Mouse (Mus musculus): ENCODE measurements around the gene Iqcn. TPM values are rescaled to one million over a fixed set of nuclear protein-coding genes. Genes with fewer than 3 reads are reported as not detected.

The Iqcn gene
- polyA plus RNA-seq (2014; fragmentation: Illumina TruSeq; extraction: RNeasy Lipid Tissue Mini Kit (QIAGEN cat#74804); ENCODE audit: low read depth, low replicate concordance): 4.9 TPM

GRCm38 (mm10) chr8:70703287-70703686, at the start of gene Iqcn:
Gene Iqcn (plus strand): TSS chr8:70703457.

GRCm38 (mm10) chr8:70660273-70660725, 43.0 kb upstream of the Iqcn start, which contains the start of gene Pgpep1:
Gene Pgpep1 (minus strand): TSS chr8:70660388.

GRCm38 (mm10) chr8:70673079-70673856, 30.0 kb upstream of the Iqcn start, which contains the start of gene Lsm4:
Gene Lsm4 (plus strand): TSS chr8:70673248.

GRCm38 (mm10) chr8:70698310-70699109, 4.7 kb upstream of the Iqcn start, which contains the start of gene Jund:
Gene Jund (plus strand): TSS chr8:70698949.

DNA sequence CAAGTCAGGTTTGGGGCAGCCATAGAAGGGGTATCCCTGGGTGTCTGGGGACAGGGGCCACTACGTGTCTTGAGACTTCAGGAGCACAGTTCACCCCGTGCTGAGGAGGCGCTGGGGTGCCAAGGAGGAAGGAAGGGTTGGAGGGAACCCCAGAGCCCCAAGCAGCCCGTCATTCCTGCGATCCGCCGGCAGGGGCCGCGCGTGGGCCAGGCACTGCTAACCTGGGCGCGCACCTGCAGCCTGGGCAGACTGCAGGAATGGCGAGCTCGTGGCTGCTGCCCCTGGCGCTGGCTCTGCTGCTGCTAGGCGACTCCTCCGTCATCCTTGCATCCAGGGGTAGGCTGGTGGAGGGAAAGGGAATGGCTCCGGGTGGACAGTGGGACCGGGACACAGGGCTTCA, 15.0 kb downstream of the Iqcn start, which contains the start of gene Gm3336:
Gene Gm3336 (plus strand): TSS at position 247 of the 400 bp plus-strand sequence.

DNA sequence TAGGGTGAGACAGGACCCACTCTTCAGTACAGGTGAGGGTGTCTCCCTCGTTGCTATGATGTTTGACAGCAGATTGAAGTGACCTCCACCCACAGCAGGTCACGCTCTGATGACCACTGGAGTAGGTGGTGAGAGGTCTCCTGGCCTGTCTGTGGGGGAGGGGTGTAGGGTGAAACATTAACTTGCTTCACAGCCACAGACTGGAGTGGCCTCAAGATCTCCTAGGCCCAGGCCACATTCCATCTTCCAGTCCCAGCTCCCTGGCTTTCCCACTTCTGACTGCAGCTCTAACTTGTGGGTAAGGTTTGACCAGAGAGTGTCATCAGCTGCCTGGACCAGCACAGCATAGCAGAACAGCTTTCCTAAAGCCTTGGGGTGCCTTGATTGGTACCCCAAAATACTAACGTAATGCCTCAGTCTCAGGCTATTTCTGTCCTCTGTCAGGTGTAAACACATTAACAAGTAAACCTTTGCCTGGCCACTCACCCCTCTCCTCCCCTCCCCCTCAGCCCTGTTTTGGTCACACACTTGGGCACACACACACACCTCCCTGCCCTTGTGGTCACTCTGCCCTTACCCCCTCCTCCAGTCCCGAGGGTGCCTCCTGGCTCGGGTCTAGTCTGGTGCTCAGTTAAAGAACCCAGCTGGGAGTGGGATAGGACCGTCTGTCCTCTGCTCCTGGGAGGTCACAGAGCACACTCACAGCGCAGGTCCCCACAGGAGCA, 20.4 kb downstream of the Iqcn start, which contains the start of gene Pde4c:
Gene Pde4c (plus strand): TSS at position 235 of the 725 bp plus-strand sequence.

DNA sequence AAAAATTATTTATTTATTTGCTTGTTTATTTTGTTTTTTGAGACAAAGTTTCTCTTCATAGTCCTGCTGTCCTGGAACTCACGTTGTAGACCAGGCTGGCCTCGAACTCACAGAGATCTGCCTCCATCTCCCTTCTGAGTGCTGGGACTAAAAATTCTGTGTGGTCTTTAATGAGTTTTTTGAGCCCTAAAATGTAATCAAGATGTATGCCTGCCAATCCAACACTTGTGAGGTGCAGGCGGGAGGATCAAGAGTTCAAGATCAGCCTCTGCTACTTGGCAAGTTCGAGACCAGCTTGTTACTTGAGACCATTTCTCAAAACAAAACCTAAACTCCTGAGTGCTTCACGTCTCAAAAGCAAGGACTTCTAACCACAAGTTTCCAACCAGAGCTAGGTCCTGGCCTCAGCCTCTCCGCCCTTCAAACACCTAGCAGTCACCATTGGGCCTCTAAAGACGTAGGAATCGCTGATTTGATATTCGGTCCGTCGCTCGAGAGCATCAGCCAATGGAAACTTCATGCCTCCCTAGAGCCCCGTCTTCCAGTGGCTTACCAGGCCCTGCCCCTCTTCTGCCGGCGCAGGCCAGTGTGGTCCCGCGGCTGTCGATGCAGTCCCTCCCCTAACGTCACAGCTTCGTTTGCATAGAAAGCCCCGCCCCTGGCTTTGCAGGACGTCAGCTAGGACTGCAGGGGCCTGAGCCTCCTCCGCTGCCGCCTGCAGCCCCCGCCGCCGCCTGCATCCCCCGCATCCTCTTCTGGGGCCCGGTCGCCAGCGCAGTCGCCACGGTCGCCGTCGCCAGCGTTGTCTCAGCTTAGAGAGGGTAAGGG, 51.0 kb downstream of the Iqcn start, which contains the start of gene Rab3a:
Gene Rab3a (plus strand): TSS at position 637 of the 828 bp plus-strand sequence.

GRCm38 (mm10) chr8:70760775-70761406, 57.6 kb downstream of the Iqcn start, which contains the start of gene Mpv17l2:
Gene Mpv17l2 (minus strand): TSS chr8:70760946.

Other genes with a start within 250 kb of the Iqcn start
- 20.7 TPM for gene Klhl26, start 226.5 kb upstream of the Iqcn start, polyA plus RNA-seq (2014; fragmentation: Illumina TruSeq; extraction: RNeasy Lipid Tissue Mini Kit (QIAGEN cat#74804); ENCODE audit: low read depth, low replicate concordance)
- 0.74 TPM for gene Tmem59l, start 216.1 kb upstream of the Iqcn start, polyA plus RNA-seq (2014; fragmentation: Illumina TruSeq; extraction: RNeasy Lipid Tissue Mini Kit (QIAGEN cat#74804); ENCODE audit: low read depth, low replicate concordance)
- gene Crlf1, start 210.3 kb upstream of the Iqcn start, polyA plus RNA-seq (2014; fragmentation: Illumina TruSeq; extraction: RNeasy Lipid Tissue Mini Kit (QIAGEN cat#74804); ENCODE audit: low read depth, low replicate concordance): 2.1 TPM
- 92.5 TPM for gene Rex1bd, start 196.7 kb upstream of the Iqcn start, polyA plus RNA-seq (2014; fragmentation: Illumina TruSeq; extraction: RNeasy Lipid Tissue Mini Kit (QIAGEN cat#74804); ENCODE audit: low read depth, low replicate concordance)
- gene Uba52, start 192.7 kb upstream of the Iqcn start, polyA plus RNA-seq (2014; fragmentation: Illumina TruSeq; extraction: RNeasy Lipid Tissue Mini Kit (QIAGEN cat#74804); ENCODE audit: low read depth, low replicate concordance): 1,821 TPM
- gene Fkbp8, start 175.7 kb upstream of the Iqcn start, polyA plus RNA-seq (2014; fragmentation: Illumina TruSeq; extraction: RNeasy Lipid Tissue Mini Kit (QIAGEN cat#74804); ENCODE audit: low read depth, low replicate concordance): 255 TPM
- gene Kxd1, start 175.5 kb upstream of the Iqcn start, polyA plus RNA-seq (2014; fragmentation: Illumina TruSeq; extraction: RNeasy Lipid Tissue Mini Kit (QIAGEN cat#74804); ENCODE audit: low read depth, low replicate concordance): 67.9 TPM
- gene Ell, start 164.0 kb upstream of the Iqcn start, polyA plus RNA-seq (2014; fragmentation: Illumina TruSeq; extraction: RNeasy Lipid Tissue Mini Kit (QIAGEN cat#74804); ENCODE audit: low read depth, low replicate concordance): 20.8 TPM
- gene Isyna1, start 109.1 kb upstream of the Iqcn start, polyA plus RNA-seq (2014; fragmentation: Illumina TruSeq; extraction: RNeasy Lipid Tissue Mini Kit (QIAGEN cat#74804); ENCODE audit: low read depth, low replicate concordance): 351 TPM
- 112 TPM for gene Ssbp4, start 94.6 kb upstream of the Iqcn start, polyA plus RNA-seq (2014; fragmentation: Illumina TruSeq; extraction: RNeasy Lipid Tissue Mini Kit (QIAGEN cat#74804); ENCODE audit: low read depth, low replicate concordance)
- 5.1 TPM for gene Lrrc25, start 87.3 kb upstream of the Iqcn start, polyA plus RNA-seq (2014; fragmentation: Illumina TruSeq; extraction: RNeasy Lipid Tissue Mini Kit (QIAGEN cat#74804); ENCODE audit: low read depth, low replicate concordance)
- 1.2 TPM for gene Gdf15, start 71.0 kb upstream of the Iqcn start, polyA plus RNA-seq (2014; fragmentation: Illumina TruSeq; extraction: RNeasy Lipid Tissue Mini Kit (QIAGEN cat#74804); ENCODE audit: low read depth, low replicate concordance)
- 54.4 TPM for gene Pgpep1, start 43.1 kb upstream of the Iqcn start, polyA plus RNA-seq (2014; fragmentation: Illumina TruSeq; extraction: RNeasy Lipid Tissue Mini Kit (QIAGEN cat#74804); ENCODE audit: low read depth, low replicate concordance)
- 67.6 TPM for gene Lsm4, start 30.2 kb upstream of the Iqcn start, polyA plus RNA-seq (2014; fragmentation: Illumina TruSeq; extraction: RNeasy Lipid Tissue Mini Kit (QIAGEN cat#74804); ENCODE audit: low read depth, low replicate concordance)
- gene Jund, start 4.5 kb upstream of the Iqcn start, polyA plus RNA-seq (2014; fragmentation: Illumina TruSeq; extraction: RNeasy Lipid Tissue Mini Kit (QIAGEN cat#74804); ENCODE audit: low read depth, low replicate concordance): 72.1 TPM
- not detected for gene Gm3336, start 15.1 kb downstream of the Iqcn start, polyA plus RNA-seq (2014; fragmentation: Illumina TruSeq; extraction: RNeasy Lipid Tissue Mini Kit (QIAGEN cat#74804); ENCODE audit: low read depth, low replicate concordance)
- gene Pde4c, start 20.3 kb downstream of the Iqcn start, polyA plus RNA-seq (2014; fragmentation: Illumina TruSeq; extraction: RNeasy Lipid Tissue Mini Kit (QIAGEN cat#74804); ENCODE audit: low read depth, low replicate concordance): 5.3 TPM
- gene Rab3a, start 51.2 kb downstream of the Iqcn start, polyA plus RNA-seq (2014; fragmentation: Illumina TruSeq; extraction: RNeasy Lipid Tissue Mini Kit (QIAGEN cat#74804); ENCODE audit: low read depth, low replicate concordance): 27.6 TPM
- 52.2 TPM for gene Mpv17l2, start 57.5 kb downstream of the Iqcn start, polyA plus RNA-seq (2014; fragmentation: Illumina TruSeq; extraction: RNeasy Lipid Tissue Mini Kit (QIAGEN cat#74804); ENCODE audit: low read depth, low replicate concordance)
- 38.8 TPM for gene Pik3r2, start 73.3 kb downstream of the Iqcn start, polyA plus RNA-seq (2014; fragmentation: Illumina TruSeq; extraction: RNeasy Lipid Tissue Mini Kit (QIAGEN cat#74804); ENCODE audit: low read depth, low replicate concordance)
- 36.3 TPM for gene Mast3, start 101.6 kb downstream of the Iqcn start, polyA plus RNA-seq (2014; fragmentation: Illumina TruSeq; extraction: RNeasy Lipid Tissue Mini Kit (QIAGEN cat#74804); ENCODE audit: low read depth, low replicate concordance)
- 0.74 TPM for gene Il12rb1, start 105.0 kb downstream of the Iqcn start, polyA plus RNA-seq (2014; fragmentation: Illumina TruSeq; extraction: RNeasy Lipid Tissue Mini Kit (QIAGEN cat#74804); ENCODE audit: low read depth, low replicate concordance)
- 60.9 TPM for gene Arrdc2, start 136.3 kb downstream of the Iqcn start, polyA plus RNA-seq (2014; fragmentation: Illumina TruSeq; extraction: RNeasy Lipid Tissue Mini Kit (QIAGEN cat#74804); ENCODE audit: low read depth, low replicate concordance)
- gene Kcnn1, start 159.8 kb downstream of the Iqcn start, polyA plus RNA-seq (2014; fragmentation: Illumina TruSeq; extraction: RNeasy Lipid Tissue Mini Kit (QIAGEN cat#74804); ENCODE audit: low read depth, low replicate concordance): 2.5 TPM
- 39.0 TPM for gene Ccdc124, start 170.5 kb downstream of the Iqcn start, polyA plus RNA-seq (2014; fragmentation: Illumina TruSeq; extraction: RNeasy Lipid Tissue Mini Kit (QIAGEN cat#74804); ENCODE audit: low read depth, low replicate concordance)
- gene Slc5a5, start 189.3 kb downstream of the Iqcn start, polyA plus RNA-seq (2014; fragmentation: Illumina TruSeq; extraction: RNeasy Lipid Tissue Mini Kit (QIAGEN cat#74804); ENCODE audit: low read depth, low replicate concordance): 0.36 TPM
- gene Rpl18a, start 194.0 kb downstream of the Iqcn start, polyA plus RNA-seq (2014; fragmentation: Illumina TruSeq; extraction: RNeasy Lipid Tissue Mini Kit (QIAGEN cat#74804); ENCODE audit: low read depth, low replicate concordance): 2,052 TPM
- 18.8 TPM for gene Map1s, start 202.5 kb downstream of the Iqcn start, polyA plus RNA-seq (2014; fragmentation: Illumina TruSeq; extraction: RNeasy Lipid Tissue Mini Kit (QIAGEN cat#74804); ENCODE audit: low read depth, low replicate concordance)